ENCODE assay signal across 18 mouse cellular contexts in genomic region chr2:154632203-154632780, GRCm38 (mm10). TPM values are rescaled to one million over a fixed set of nuclear protein-coding genes. Genes with fewer than 3 reads are reported as not detected.
DNase-seq lines count a peak whose midpoint lies in the region; ATAC-seq and TF ChIP-seq lines count a peak whose summit lies in the region.
"Had no signal": no experiment of that assay in that cellular context is flagged by ENCODE, and none has a peak within 500 bp of the region (broad histone marks: within the 10 kb centered on the region; RNA-seq: fewer than 3 reads in every experiment).

No protein-coding gene starts in this region.

- H3K4me1 ChIP-seq in kidney, embryonic 15.5 days, result peaks cover 3% of the 10 kb centered on the region; the same call in 1 of the 2 replicates
- H3K4me1 ChIP-seq in erythroblast, embryonic 14.5 days (ENCODE audit: control insufficient read depth), result peaks cover 80% of the 10 kb centered on the region
- H3K4me1 ChIP-seq in liver, embryonic 15.5 days (replicated peaks), result peaks cover 55% of the 10 kb centered on the region
- H3K4me1 ChIP-seq in stomach, embryonic 15.5 days, result no peaks in the 10 kb centered on the region
- H3K4me1 ChIP-seq: limb, embryonic 12.5 days had no signal

- H3K36me3 ChIP-seq in kidney, embryonic 15.5 days, result peaks cover 47% of the 10 kb centered on the region
- peaks cover 77% of the 10 kb centered on the region for H3K36me3 ChIP-seq in erythroblast, embryonic 14.5 days (ENCODE audit: control insufficient read depth)
- H3K36me3 ChIP-seq in liver, embryonic 15.5 days (replicated peaks), result peaks cover 49% of the 10 kb centered on the region
- 0 out of 2 replicates have a peak, but pooled peaks cover 2% of the 10 kb centered on the region for H3K36me3 ChIP-seq in stomach, embryonic 15.5 days

- 88% methylated on average over 16 of the region's 16 CpGs for WGBS in kidney, embryonic 15.5 days
- WGBS in liver, embryonic 15.5 days (ENCODE audit: insufficient replicate concordance), result 15% methylated on average over 16 of the region's 16 CpGs
- 84% methylated on average over 16 of the region's 16 CpGs for WGBS in stomach, embryonic 15.5 days

- no peak for DNase-seq in kidney, postnatal 14 days
- no peak for DNase-seq in layer of hippocampus, adult 2 months (ENCODE audit: low spot score in 2 of 2)
- DNase-seq in layer of hippocampus, postnatal 10 days (ENCODE audit: low spot score in 2 of 2), result no peak
- DNase-seq: cerebellum, adult 18-20 months; gastrocnemius, postnatal 25 days; heart, postnatal 10 days; kidney, postnatal 10 days; lung, postnatal 14 days; midbrain, embryonic 14.5 days; thymus, adult 2 months had no signal

- H3K9me3 ChIP-seq in kidney, embryonic 15.5 days (replicated peaks), result no peaks in the 10 kb centered on the region
- no peaks in the 10 kb centered on the region for H3K9me3 ChIP-seq in erythroblast, embryonic 14.5 days (ENCODE audit: control insufficient read depth, low read length)
- H3K9me3 ChIP-seq in liver, embryonic 15.5 days (replicated peaks), result no peaks in the 10 kb centered on the region
- H3K9me3 ChIP-seq in stomach, embryonic 15.5 days, result no peaks in the 10 kb centered on the region
- H3K9me3 ChIP-seq: limb, embryonic 12.5 days had no signal

- no peak overlapping the region for H3K9ac ChIP-seq in kidney, embryonic 15.5 days
- H3K9ac ChIP-seq in liver, embryonic 15.5 days, result peak overlapping the region; percentile 87
- no peak overlapping the region for H3K9ac ChIP-seq in stomach, embryonic 15.5 days
- H3K9ac ChIP-seq: limb, embryonic 12.5 days had no signal

- no peak overlapping the region for H3K4me3 ChIP-seq in kidney, embryonic 15.5 days (replicated peaks)
- H3K4me3 ChIP-seq in erythroblast, embryonic 14.5 days (replicated peaks), result peak overlapping the region; percentile 90
- peak overlapping the region; percentile 73 for H3K4me3 ChIP-seq in liver, embryonic 15.5 days (replicated peaks)
- H3K4me3 ChIP-seq in stomach, embryonic 15.5 days (replicated peaks), result no peak overlapping the region
- no peak overlapping the region for H3K4me3 ChIP-seq in layer of hippocampus, adult 2 months
- H3K4me3 ChIP-seq: limb, embryonic 12.5 days had no signal

- peak overlapping the region; percentile 9; the same call in 1 of the 2 replicates for H3K27ac ChIP-seq in kidney, embryonic 15.5 days
- H3K27ac ChIP-seq in liver, embryonic 15.5 days (replicated peaks), result peak overlapping the region; percentile 99
- peak overlapping the region; percentile 22; the same call in 1 of the 2 replicates for H3K27ac ChIP-seq in stomach, embryonic 15.5 days
- no peak overlapping the region for H3K27ac ChIP-seq in layer of hippocampus, adult 2 months
- H3K27ac ChIP-seq: limb, embryonic 12.5 days had no signal

- ATAC-seq in kidney, embryonic 15.5 days (replicated peaks; ENCODE audit: low FRiP score), result peak; percentile 65
- peak; percentile 86 for ATAC-seq in liver, embryonic 15.5 days (ENCODE audit: insufficient read depth)
- ATAC-seq in stomach, embryonic 15.5 days (ENCODE audit: insufficient read depth, low FRiP score, low read depth), result peak; percentile 80
- ATAC-seq: CD4-positive, CD25-positive, alpha-beta regulatory T cell, adult 4 months had no signal

- H3K4me2 ChIP-seq in kidney, embryonic 15.5 days, result no peak overlapping the region
- H3K4me2 ChIP-seq in liver, embryonic 15.5 days, result peak overlapping the region; percentile 72
- no peak overlapping the region for H3K4me2 ChIP-seq in stomach, embryonic 15.5 days
- H3K4me2 ChIP-seq: limb, embryonic 12.5 days had no signal

- TF ChIP-seq CTCF in layer of hippocampus, adult 2 months (conservative IDR thresholded peaks at IDR 0.05), result no peak

- no peaks in the 10 kb centered on the region for H3K27me3 ChIP-seq in kidney, embryonic 15.5 days
- no peaks in the 10 kb centered on the region for H3K27me3 ChIP-seq in erythroblast, embryonic 14.5 days (ENCODE audit: control insufficient read depth)
- H3K27me3 ChIP-seq in liver, embryonic 15.5 days, result no peaks in the 10 kb centered on the region
- H3K27me3 ChIP-seq in stomach, embryonic 15.5 days (replicated peaks), result no peaks in the 10 kb centered on the region
- H3K27me3 ChIP-seq: limb, embryonic 12.5 days had no signal

RNA-seq across cellular contexts. Expression of gene 4930519P11Rik, which starts 19.1 kb away (rescaled TPM):
- polyA plus RNA-seq in kidney, embryonic 15.5 days (2015; fragmentation: Nextera tagmentation; extraction: Ambion mirVana), result 0.62 TPM in 1 of 2 replicates, not detected in the other
- polyA plus RNA-seq in erythroblast, embryonic 14.5 days (2012), result 0.19 and 0.33 TPM in 2 replicates
- polyA plus RNA-seq in liver, embryonic 15.5 days (2015; fragmentation: Nextera tagmentation; extraction: Ambion mirVana), result not detected in 2 replicates
- polyA plus RNA-seq in stomach, embryonic 15.5 days (2015; fragmentation: Nextera tagmentation; extraction: Ambion mirVana), result 0.30 and 0.78 TPM in 2 replicates
- total RNA-seq in layer of hippocampus, adult 2 months (2021), result not detected
- total RNA-seq in layer of hippocampus, postnatal 10 days (2021), result under 1 TPM in 1 of 2 experiments, not detected in 1; 0.76 TPM
- total RNA-seq: gastrocnemius, postnatal 25 days; heart, postnatal 10 days; layer of hippocampus, postnatal 25 days had no signal
- polyA plus RNA-seq: CD4-positive, CD25-positive, alpha-beta regulatory T cell, adult 4 months; limb, embryonic 12.5 days; neural tube, embryonic 11.5 days had no signal

RNA-seq across cellular contexts. Expression of gene Zfp341, which starts 19.2 kb away (rescaled TPM):
- 0.85 and 1.00 TPM in 2 replicates for polyA plus RNA-seq in kidney, embryonic 15.5 days (2015; fragmentation: Nextera tagmentation; extraction: Ambion mirVana)
- 2.0 and 2.1 TPM in 2 replicates for polyA plus RNA-seq in erythroblast, embryonic 14.5 days (2012)
- 2.6 TPM in 2 replicates for polyA plus RNA-seq in liver, embryonic 15.5 days (2015; fragmentation: Nextera tagmentation; extraction: Ambion mirVana)
- polyA plus RNA-seq in stomach, embryonic 15.5 days (2015; fragmentation: Nextera tagmentation; extraction: Ambion mirVana), result 0.83 and 0.88 TPM in 2 replicates
- total RNA-seq in layer of hippocampus, adult 2 months (2021), result 10 to 100 TPM in 1 of 2 experiments, 1 to 10 TPM in 1; 9.1 to 10.8 TPM
- 10 to 100 TPM in 1 of 2 experiments, 1 to 10 TPM in 1; 9.8 to 12.2 TPM for total RNA-seq in layer of hippocampus, postnatal 10 days (2021)

RNA-seq across cellular contexts. Expression of gene Chmp4b, which starts 19.2 kb away (rescaled TPM):
- 24.6 and 24.8 TPM in 2 replicates for polyA plus RNA-seq in kidney, embryonic 15.5 days (2015; fragmentation: Nextera tagmentation; extraction: Ambion mirVana)
- polyA plus RNA-seq in erythroblast, embryonic 14.5 days (2012), result 23.8 and 27.6 TPM in 2 replicates
- polyA plus RNA-seq in liver, embryonic 15.5 days (2015; fragmentation: Nextera tagmentation; extraction: Ambion mirVana), result 11.7 and 13.9 TPM in 2 replicates
- 35.9 and 40.0 TPM in 2 replicates for polyA plus RNA-seq in stomach, embryonic 15.5 days (2015; fragmentation: Nextera tagmentation; extraction: Ambion mirVana)
- total RNA-seq in layer of hippocampus, adult 2 months (2021), result 100 to 1,000 TPM; 206 to 215 TPM
- total RNA-seq in layer of hippocampus, postnatal 10 days (2021), result 100 to 1,000 TPM; 209 to 213 TPM

RNA-seq across cellular contexts. Expression of gene Pxmp4, which starts 28.8 kb away (rescaled TPM):
- polyA plus RNA-seq in kidney, embryonic 15.5 days (2015; fragmentation: Nextera tagmentation; extraction: Ambion mirVana), result 27.7 and 29.8 TPM in 2 replicates
- polyA plus RNA-seq in erythroblast, embryonic 14.5 days (2012), result 1.2 and 1.6 TPM in 2 replicates
- polyA plus RNA-seq in liver, embryonic 15.5 days (2015; fragmentation: Nextera tagmentation; extraction: Ambion mirVana), result 34.6 and 43.9 TPM in 2 replicates
- polyA plus RNA-seq in stomach, embryonic 15.5 days (2015; fragmentation: Nextera tagmentation; extraction: Ambion mirVana), result 26.8 and 30.2 TPM in 2 replicates
- 10 to 100 TPM; 10.7 to 13.7 TPM for total RNA-seq in layer of hippocampus, adult 2 months (2021)
- total RNA-seq in layer of hippocampus, postnatal 10 days (2021), result 10 to 100 TPM; 14.3 to 15.7 TPM

Comparison
In these comparisons a context has a peak if more than half of its experiments do, and no peak if none do; other contexts are left out.
1. H3K4me3 ChIP-seq: peak in erythroblast, embryonic 14.5 days (single experiment) and liver, embryonic 15.5 days (single experiment); none in kidney, embryonic 15.5 days (single experiment), stomach, embryonic 15.5 days (single experiment) and layer of hippocampus, adult 2 months (single experiment).
2. Peak in every context shown above with its lines, with median percentiles within 50 percentile points of each other: ATAC-seq.